Mouse (Mus musculus) CD4-positive helper T cell, adult 2 months (primary cell): ENCODE measurements at regions not wholly inside any gene's neighbourhood (a gene's known extent, or its start where the extent isn't known, plus 50 kb on each side); places are given as distances from the start of the nearest gene placed in this dataset.
"Not testable (repeated sequence)": the region's sequence is repeated elsewhere in the genome, so short reads cannot be mapped to it uniquely, and the experiment has no call there.

Experiments used
- DNase-seq: peaks from one replicate; pipeline ENCODE4 v3.0.0-alpha.2; 2012; ENCODE audit warnings: low read depth, missing footprints, low spot score

DNA sequence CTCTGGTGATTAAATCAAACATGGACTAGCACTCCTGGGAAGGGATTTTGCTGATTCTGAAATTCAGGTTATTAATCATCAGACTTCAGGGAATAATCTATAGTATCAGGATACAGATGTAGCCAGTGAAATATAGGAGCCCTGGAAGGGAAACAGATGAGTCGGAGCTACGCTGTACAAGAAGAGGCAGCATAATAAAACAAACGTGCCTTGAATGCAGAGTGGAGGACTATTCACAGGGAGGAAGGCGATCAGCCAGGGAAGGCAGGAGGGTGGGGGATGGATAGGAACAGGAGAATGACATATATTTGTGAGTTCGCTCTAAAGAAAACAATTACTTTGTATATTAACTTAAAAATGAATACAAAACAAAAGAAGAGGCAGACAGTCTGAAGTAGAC, 286.6 kb upstream of the Got2 start:
- no peak for DNase-seq

- no peak for DNase-seq
Measured at GRCm38 (mm10) chr8:96164933-96165332, 276.6 kb upstream of the Got2 start.

- no peak for DNase-seq
Measured at GRCm38 (mm10) chr8:96159899-96160298, 271.6 kb upstream of the Got2 start.

DNA sequence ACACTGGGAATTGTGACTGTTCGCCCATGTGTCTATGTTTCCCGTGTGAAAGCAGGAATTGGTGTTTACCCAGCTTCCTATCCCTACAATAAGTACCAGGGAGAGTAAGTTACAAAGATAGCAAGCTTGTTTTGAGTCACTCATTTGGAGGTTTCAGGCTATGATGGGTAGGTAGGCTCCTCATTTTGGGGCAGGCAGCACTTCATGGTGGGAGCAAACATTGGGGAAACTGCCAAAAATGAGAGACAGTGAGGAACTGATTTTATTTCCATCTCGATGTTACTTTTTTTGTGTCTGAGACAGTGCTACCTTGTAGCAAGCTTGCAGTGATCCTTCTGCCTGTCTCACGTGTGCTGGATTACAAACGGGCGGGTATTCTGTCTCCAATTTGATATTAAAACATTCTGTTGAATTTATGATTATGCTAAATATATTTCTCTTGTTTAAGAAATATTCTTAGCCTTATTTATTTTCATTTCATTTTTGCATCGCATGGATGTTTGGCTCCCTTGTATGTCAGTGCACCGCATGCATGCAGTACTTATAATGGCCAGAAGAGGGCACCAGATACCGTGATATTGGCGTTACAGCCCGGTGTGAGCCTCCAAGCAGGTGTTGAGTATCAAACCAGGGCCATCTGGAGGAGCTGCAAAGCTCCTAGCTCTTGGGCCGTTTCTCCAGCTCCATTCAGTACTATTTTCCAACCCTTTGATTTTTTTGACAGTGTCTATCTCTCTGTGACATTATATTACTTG, 264.3 kb upstream of the Got2 start:
- DNase-seq: no peak

GRCm38 (mm10) chr8:96152056-96152455, 263.7 kb upstream of the Got2 start:
- DNase-seq: no peak

- no peak for DNase-seq
Measured at GRCm38 (mm10) chr8:96151065-96151472, 262.7 kb upstream of the Got2 start.

DNA sequence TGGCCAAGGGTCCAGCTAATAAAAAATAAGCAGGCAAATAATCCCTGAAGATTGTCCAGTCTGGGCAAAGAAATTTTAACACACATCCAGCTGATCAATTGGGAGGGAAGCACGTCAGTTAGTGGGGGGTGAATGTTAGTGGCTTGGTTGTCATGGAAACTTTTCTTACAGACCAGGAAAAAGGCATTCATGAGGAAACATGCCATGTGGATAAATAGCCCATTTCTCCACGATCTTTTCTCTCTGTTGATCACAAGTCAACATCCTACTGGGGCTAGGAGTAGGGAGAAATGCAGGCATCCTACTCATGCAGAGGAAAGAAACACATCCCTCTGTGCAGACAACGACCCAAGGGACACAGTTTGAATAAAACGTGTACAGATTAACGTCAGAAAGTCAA, 243.8 kb upstream of the Got2 start:
- DNase-seq: no peak

DNA sequence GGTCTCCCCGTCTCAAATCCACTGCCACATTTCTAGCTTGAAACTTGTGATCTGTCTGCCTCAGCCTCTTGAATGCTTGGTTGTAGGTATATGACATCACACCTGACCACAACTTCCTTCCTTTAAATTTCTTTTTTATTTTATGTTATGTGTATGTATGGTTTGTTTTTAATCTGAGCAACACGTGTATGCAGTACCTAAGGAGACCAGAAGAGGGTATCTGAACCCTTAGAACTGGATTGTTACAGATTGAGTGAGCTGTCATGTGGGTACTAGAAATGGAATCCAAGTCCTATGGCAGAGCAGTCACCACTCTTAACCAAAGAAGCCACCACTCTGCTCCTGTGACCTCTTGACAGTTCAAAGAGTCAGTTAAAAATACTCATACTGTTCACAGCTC, 240.0 kb upstream of the Got2 start:
- no peak for DNase-seq

GRCm38 (mm10) chr8:96100817-96101216, 212.5 kb upstream of the Got2 start:
- no peak for DNase-seq

- no peak for DNase-seq
Measured at GRCm38 (mm10) chr8:96092931-96093330, 204.6 kb upstream of the Got2 start.

DNA sequence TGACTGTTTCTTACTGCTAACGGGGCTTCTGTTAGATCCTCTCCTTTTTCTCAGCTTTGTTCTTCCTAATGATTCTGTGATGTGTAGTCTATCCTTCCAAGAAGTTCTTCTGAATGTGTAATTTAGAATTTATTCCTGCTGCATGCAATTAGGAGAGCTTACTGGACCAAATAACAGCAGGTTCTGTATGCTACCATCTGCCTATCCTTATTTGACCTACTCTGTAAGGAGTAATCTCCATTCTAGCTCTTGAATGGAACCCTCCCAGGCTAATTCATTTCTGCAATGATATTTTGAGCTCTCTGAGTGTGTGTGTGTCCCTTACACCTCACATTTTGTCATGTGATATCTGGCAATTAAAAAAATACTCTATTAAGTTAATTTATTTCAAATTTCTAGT, 201.9 kb upstream of the Got2 start:
- DNase-seq: no peak

- no peak for DNase-seq
Measured at GRCm38 (mm10) chr8:96068306-96068705, 180.0 kb upstream of the Got2 start.

DNA sequence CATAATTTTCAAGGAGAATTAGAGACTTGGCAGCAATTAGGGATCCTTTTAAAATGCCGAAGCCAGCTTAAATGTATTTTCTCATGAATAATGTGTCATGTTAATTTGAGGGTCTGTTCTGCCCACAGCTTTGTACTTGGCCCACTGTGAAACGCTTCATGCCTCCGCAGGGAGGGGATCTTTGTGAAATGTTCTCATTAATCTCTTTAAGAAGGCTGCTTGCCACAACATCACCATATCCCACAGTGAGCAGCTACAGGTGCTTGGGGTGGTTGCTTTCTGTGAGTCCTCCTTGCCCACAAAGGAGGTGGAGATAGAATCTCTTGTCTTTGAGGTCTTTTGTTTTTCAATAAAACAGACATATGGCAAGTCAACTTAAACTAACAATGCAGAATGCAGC, 159.3 kb upstream of the Got2 start:
- DNase-seq: no peak

DNA sequence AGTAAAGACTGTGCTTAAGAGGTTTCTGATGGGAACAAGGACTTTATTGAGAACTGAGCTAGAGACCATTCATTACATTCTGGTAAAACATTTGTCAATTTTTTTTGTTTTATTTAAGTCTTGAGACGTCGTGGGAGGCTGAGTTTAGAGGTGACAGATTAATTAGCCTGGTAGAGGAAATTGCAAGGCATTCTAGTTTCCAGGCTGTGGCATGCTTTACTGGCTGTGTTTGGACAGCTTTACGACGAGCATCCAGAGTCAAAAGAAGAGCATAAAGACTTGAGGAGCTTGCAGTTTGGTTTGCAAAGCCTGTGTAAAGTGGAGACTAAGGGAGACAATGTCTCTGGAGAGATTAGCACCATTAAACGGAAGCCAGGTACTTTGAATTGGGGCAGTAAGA, 154.0 kb upstream of the Got2 start:
- no peak for DNase-seq

GRCm38 (mm10) chr8:96040216-96040615, 151.9 kb upstream of the Got2 start:
- DNase-seq: no peak

GRCm38 (mm10) chr8:96018742-96019141, 130.4 kb upstream of the Got2 start:
- not testable (repeated sequence) for DNase-seq

- DNase-seq: no peak
Measured at GRCm38 (mm10) chr8:96012002-96012401, 123.7 kb upstream of the Got2 start.

GRCm38 (mm10) chr8:95991826-95992463, 103.6 kb upstream of the Got2 start:
- DNase-seq: no peak

DNA sequence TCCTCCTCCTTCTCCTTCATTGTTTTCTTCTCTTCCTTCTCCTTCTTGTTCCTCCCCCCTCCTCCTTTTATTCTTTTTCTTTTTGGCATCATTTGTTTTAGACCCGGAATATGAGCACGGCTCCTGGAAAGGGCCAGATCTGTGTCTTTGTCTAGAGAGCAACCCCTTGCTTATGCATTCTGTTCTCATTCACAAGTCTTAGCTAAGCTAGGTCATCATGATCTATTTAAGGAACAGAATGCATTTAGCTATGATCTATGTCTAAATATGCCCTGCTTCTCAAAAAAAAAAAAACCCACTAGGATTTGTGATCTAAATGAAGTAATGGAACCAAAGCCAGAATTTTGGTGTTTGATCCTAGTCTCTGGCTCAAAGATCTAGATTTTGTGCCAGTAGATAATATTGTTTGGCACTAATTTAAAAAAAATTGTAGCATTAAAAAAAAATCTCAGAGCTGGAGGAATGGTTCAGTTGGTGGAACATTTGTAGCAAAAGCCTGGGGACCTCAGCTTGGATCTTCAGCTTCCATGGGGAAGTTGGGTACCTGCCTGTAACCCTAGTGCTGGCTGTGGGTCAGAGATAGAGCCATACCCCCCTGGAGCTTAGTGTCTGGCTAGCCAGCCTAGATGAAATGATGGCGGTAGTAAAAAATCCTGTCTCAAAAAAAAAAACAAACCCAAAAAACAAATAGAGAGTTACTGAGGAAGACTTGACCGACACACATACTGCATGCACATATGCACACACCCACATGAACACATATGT, 100.5 kb upstream of the Got2 start:
- no peak for DNase-seq

DNA sequence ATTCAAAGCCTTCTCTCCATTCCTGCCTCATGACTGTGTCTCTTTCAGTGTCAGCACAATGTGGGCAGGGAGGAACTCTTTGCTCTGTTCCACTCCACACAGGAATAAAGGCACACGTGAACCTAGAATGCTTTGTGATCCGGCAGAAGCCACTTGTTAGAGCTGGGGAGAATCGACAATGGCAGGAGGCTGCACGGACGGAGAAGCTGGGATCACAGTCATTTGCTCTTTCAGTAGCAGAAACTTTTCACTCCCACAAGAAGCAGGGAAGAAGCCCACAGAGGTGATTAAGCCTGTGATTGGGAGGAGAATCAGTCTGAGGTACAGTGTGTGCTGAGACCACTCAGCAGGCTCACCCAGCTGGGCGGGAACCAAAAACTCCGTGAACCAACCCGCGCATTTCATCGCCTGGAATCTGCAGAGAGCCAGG, 98.7 kb upstream of the Got2 start:
- DNase-seq: no peak

DNA sequence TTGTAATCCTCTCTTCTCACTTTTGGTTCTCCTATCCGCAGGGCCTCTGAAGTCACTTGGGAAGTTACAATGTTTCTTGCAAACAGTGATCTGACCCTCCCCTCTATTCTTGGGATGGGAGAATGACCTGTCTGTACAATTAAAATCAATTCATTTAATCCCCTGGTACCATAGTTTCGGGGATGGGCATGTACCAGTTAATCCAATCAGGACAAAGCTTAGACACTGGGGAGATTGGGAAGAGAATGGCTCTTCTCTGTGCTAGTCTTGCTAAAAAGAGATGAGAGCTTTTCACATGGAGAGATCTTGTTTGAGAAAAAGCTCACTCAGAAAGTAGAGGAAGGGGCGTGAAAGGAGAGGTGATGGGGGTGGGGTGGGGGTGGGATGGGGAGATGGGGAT, 98.1 kb upstream of the Got2 start:
- DNase-seq: no peak

GRCm38 (mm10) chr8:95983690-95984089, 95.3 kb upstream of the Got2 start:
- DNase-seq: no peak

GRCm38 (mm10) chr8:95980405-95980804, 92.1 kb upstream of the Got2 start:
- no peak for DNase-seq
